Mouse (Mus musculus): ENCODE results near the gene Rpl7a.
"Not testable (repeated sequence)": the region's sequence is repeated elsewhere in the genome, so short reads cannot be mapped to it uniquely, and the experiment has no call there.

Gene Rpl7a

GRCm38 (mm10) chr2:26910124-26910993, at the start of gene Rpl7a, which contains the start of gene Med22:
Gene Rpl7a, plus strand, starts transcription at chr2:26910764.
Gene Med22, minus strand, starts transcription at chr2:26910677.
- DNase-seq, result peak; percentile 100

GRCm38 (mm10) chr2:26862856-26863255, 47.7 kb upstream of the Rpl7a start:
- DNase-seq, result no peak

GRCm38 (mm10) chr2:26864879-26865278, 45.7 kb upstream of the Rpl7a start, which contains the start of gene Abo:
Gene Abo, minus strand, starts transcription at chr2:26864979.
- DNase-seq, result no peak

GRCm38 (mm10) chr2:26870666-26871065, 39.9 kb upstream of the Rpl7a start:
- no peak for DNase-seq

- no peak for DNase-seq
Measured at GRCm38 (mm10) chr2:26878571-26878970, 32.0 kb upstream of the Rpl7a start.

- DNase-seq, result not testable (repeated sequence)
Measured at GRCm38 (mm10) chr2:26885541-26885940, 25.0 kb upstream of the Rpl7a start.

GRCm38 (mm10) chr2:26886170-26886569, 24.4 kb upstream of the Rpl7a start:
- DNase-seq, result not testable (repeated sequence)

- no peak for DNase-seq
Measured at GRCm38 (mm10) chr2:26895898-26896297, 14.7 kb upstream of the Rpl7a start.

GRCm38 (mm10) chr2:26900731-26901130, 9.8 kb upstream of the Rpl7a start:
- DNase-seq, result no peak

GRCm38 (mm10) chr2:26901834-26902400, 8.6 kb upstream of the Rpl7a start:
- no peak for DNase-seq

GRCm38 (mm10) chr2:26902467-26903220, 7.9 kb upstream of the Rpl7a start, which contains the start of gene Surf6:
Gene Surf6, minus strand, starts transcription at chr2:26902879.
- peak; percentile 97 for DNase-seq

- no peak for DNase-seq
Measured at GRCm38 (mm10) chr2:26903311-26903710, 7.3 kb upstream of the Rpl7a start.

GRCm38 (mm10) chr2:26905936-26906335, 4.6 kb upstream of the Rpl7a start:
- DNase-seq, result no peak

- DNase-seq, result no peak
Measured at GRCm38 (mm10) chr2:26906431-26906830, 4.1 kb upstream of the Rpl7a start.

- DNase-seq, result peak; percentile 81
Measured at GRCm38 (mm10) chr2:26907109-26907508, 3.5 kb upstream of the Rpl7a start.

GRCm38 (mm10) chr2:26908710-26909386, 1.7 kb upstream of the Rpl7a start:
- no peak for DNase-seq

GRCm38 (mm10) chr2:26909387-26909784, 1.2 kb upstream of the Rpl7a start:
- DNase-seq, result no peak

- DNase-seq, result peak; percentile 78
Measured at GRCm38 (mm10) chr2:26910994-26911765, 616 bp downstream of the Rpl7a start.

GRCm38 (mm10) chr2:26912253-26912770, 1.7 kb downstream of the Rpl7a start:
- no peak for DNase-seq

- no peak for DNase-seq
Measured at GRCm38 (mm10) chr2:26913416-26914147, 3.0 kb downstream of the Rpl7a start.

Measured in lung, postnatal 10 days (tissue).